Mouse (Mus musculus) stomach, postnatal 0 days (tissue): ENCODE measurements around the gene Gramd4.
"Not testable (repeated sequence)": the region's sequence is repeated elsewhere in the genome, so short reads cannot be mapped to it uniquely, and the experiment has no call there.

Experiments used
- CTCF ChIP-seq: IDR thresholded peaks from 2 replicates; pipeline ENCODE4 v1.5.1; 2016; ENCODE audit warnings: antibody characterized with exemption, low read depth, mild to moderate bottlenecking, moderate library complexity
- EP300 ChIP-seq: optimal IDR thresholded peaks from 2 replicates; pipeline ENCODE3; 2016; ENCODE audit warnings: antibody characterized with exemption

DNA sequence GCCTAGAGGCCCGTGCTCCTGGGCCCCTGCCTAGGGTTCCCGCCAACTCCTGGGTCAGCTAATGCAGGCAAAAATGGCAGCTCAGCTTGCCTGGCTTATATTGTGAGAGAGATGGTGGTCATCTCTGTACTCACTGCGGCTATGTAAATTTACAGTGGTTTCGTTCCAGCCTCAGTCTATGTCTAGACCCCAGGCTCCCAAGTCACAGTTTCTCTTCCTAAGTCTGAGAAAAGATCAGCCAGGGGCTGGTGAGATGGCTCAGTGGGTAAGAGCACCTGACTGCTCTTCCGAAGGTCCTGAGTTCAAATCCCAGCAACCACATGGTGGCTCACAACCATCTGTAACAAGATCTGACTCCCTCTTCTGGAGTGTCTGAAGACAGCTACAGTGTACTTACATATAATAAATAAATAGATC, 39.1 kb downstream of the Gramd4 start:
- not testable (repeated sequence) for TF ChIP-seq CTCF, EP300
